Mouse (Mus musculus) olfactory bulb, adult 2 months (tissue): ENCODE measurements around the gene Ccdc141.

Source experiments
- CTCF ChIP-seq: fragments of 200-500 bp; IDR thresholded peaks from 2 replicates; pipeline ENCODE4 v1.5.1; 2012; ENCODE audit warnings: low read depth, mild to moderate bottlenecking, low read length, moderate library complexity; ENCODE audit not compliant: insufficient read depth
- POLR2A ChIP-seq: fragments of 200-500 bp; IDR thresholded peaks from 2 replicates; pipeline ENCODE4 v1.6.1; 2012; ENCODE audit warnings: mild to moderate bottlenecking, low read depth, low read length, moderate library complexity; ENCODE audit not compliant: insufficient read depth

DNA sequence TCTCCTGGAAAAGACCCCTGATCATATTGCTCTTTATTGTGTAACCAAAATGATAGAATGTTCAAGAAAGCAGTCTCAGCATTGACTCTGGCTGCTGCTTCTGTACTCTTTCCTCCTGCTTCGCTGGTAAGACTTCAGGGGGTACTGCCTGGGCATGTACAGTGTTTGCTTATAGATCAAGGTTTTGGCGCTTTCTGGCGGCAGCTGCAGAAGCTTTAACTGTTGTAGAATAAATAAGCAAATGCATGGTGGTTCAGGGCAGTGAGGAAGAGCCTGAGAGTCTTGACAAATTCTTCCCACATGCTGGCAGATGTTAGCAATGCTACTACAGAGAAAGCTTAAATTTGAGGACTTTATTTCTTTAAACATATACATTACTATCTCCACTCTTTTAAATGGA, 24.1 kb downstream of the Ccdc141 start:
- TF ChIP-seq CTCF (no peak), POLR2A (no peak)
